Mouse (Mus musculus) megakaryocyte, embryonic 14.5 days (primary cell): ENCODE results near the gene Gas6.

Experiments
- FLI1 ChIP-seq: IDR thresholded peaks from 2 replicates; pipeline ENCODE4 v1.6.1; 2012; ENCODE audit warnings: low read length, inconsistent platforms, mixed read lengths
- GATA1 ChIP-seq: IDR thresholded peaks from 3 replicates; pipeline ENCODE4 v1.6.1; 2012; ENCODE audit warnings: mixed read lengths, low read length, inconsistent platforms, borderline replicate concordance

- TF ChIP-seq GATA1 = no peak
- TF ChIP-seq FLI1 = no peak
Measured at GRCm38 (mm10) chr8:13521392-13521791, 27.1 kb upstream of the Gas6 start.
